Mouse (Mus musculus): ENCODE measurements at regions not wholly inside any gene's neighbourhood (a gene's known extent, or its start where the extent isn't known, plus 50 kb on each side); places are given as distances from the start of the nearest gene placed in this dataset.

DNA sequence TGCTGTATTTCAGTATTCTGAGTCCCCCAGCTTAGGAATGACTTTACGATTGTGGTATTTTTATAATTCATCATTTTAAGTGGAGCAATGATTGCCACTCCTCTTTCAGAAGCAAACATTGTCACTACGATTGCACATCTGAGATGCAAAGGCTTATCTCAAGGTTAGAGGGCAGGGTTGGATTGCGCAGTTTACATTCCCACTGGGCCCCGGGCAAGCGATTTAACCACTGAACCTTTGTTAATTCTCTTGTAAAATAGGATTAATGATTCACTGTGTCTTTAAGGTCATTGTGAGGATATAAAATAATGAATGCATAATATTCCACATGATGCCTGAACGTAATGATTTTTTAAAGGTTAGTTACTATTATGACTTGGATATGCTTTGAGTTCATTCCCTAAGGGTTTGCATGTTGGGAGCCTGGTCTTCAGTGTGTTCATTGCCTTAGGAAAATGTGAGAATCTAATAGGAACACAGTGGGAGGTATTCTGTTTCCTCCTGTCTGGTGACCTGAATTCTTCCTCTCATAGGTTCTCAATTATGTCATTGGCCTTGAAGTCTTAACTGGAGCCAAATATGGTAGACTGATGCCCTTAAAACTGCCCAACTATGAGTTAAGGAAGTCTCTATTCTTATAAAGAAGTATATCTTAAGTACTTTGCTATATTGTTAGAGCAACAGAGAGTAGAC is 1198.4 kb downstream of the Gsdmc2 start:
- Histone ChIP-seq H3K4me2 (no peak overlapping the region), H3K4me3 (no peak overlapping the region), H3K27ac (no peak overlapping the region), H3K4me1 (no peaks in the 10 kb centered on the region), H3K9me3 (replicated peaks) (no peaks in the 10 kb centered on the region), H3K9ac (no peak overlapping the region), H3K36me3 (no peaks in the 10 kb centered on the region), H3K27me3 (replicated peaks) (no peaks in the 10 kb centered on the region)
- WGBS (ENCODE audit: insufficient replicate concordance): 63% methylated on average over 6 of the region's 6 CpGs
- ATAC-seq: no peak

- no peaks in the 10 kb centered on the region for H3K4me1 ChIP-seq
- H3K27me3 ChIP-seq (replicated peaks): no peaks in the 10 kb centered on the region
- H3K4me2 ChIP-seq: no peak overlapping the region
- no peaks in the 10 kb centered on the region for H3K9me3 ChIP-seq (replicated peaks)
- ATAC-seq: no peak
- 44% methylated on average over 2 of the region's 2 CpGs for WGBS (ENCODE audit: insufficient replicate concordance)
- H3K36me3 ChIP-seq: no peaks in the 10 kb centered on the region
- H3K9ac ChIP-seq: no peak overlapping the region
- no peak overlapping the region for H3K4me3 ChIP-seq
- no peak overlapping the region for H3K27ac ChIP-seq
Observed at GRCm38 (mm10) chr15:62644744-62645143, 1200.2 kb downstream of the Gsdmc2 start.

- H3K9ac ChIP-seq: no peak overlapping the region
- H3K4me2 ChIP-seq: no peak overlapping the region
- H3K27ac ChIP-seq: no peak overlapping the region
- no peaks in the 10 kb centered on the region for H3K36me3 ChIP-seq
- no peaks in the 10 kb centered on the region for H3K27me3 ChIP-seq (replicated peaks)
- whole genome bisulfite sequencing (ENCODE audit: insufficient replicate concordance): 64% methylated on average over 1 of the region's 1 CpGs
- H3K9me3 ChIP-seq (replicated peaks): no peaks in the 10 kb centered on the region
- H3K4me1 ChIP-seq: no peaks in the 10 kb centered on the region
- ATAC-seq: no peak
- H3K4me3 ChIP-seq: no peak overlapping the region
Observed at GRCm38 (mm10) chr15:62644296-62644695, 1200.7 kb downstream of the Gsdmc2 start.

- no peaks in the 10 kb centered on the region for H3K36me3 ChIP-seq
Observed at GRCm38 (mm10) chr15:62641051-62641710, 1203.8 kb downstream of the Gsdmc2 start.

GRCm38 (mm10) chr15:62625406-62625805 is 1219.6 kb downstream of the Gsdmc2 start:
- Histone ChIP-seq H3K27me3 (replicated peaks) (no peaks in the 10 kb centered on the region), H3K4me1 (no peaks in the 10 kb centered on the region), H3K4me3 (no peak overlapping the region), H3K27ac (no peak overlapping the region), H3K9ac (no peak overlapping the region), H3K4me2 (no peak overlapping the region), H3K9me3 (replicated peaks) (no peaks in the 10 kb centered on the region), H3K36me3 (no peaks in the 10 kb centered on the region)
- no peak for ATAC-seq
- 73% methylated on average over 7 of the region's 7 CpGs for WGBS (ENCODE audit: insufficient replicate concordance)

More at GRCm38 (mm10) chr15:62641051-62641710, 1203.8 kb downstream of the Gsdmc2 start:
- H3K4me1 ChIP-seq: no peaks in the 10 kb centered on the region
- H3K4me3 ChIP-seq: no peak overlapping the region
- no peak overlapping the region for H3K4me2 ChIP-seq
- no peaks in the 10 kb centered on the region for H3K9me3 ChIP-seq (replicated peaks)
- no peaks in the 10 kb centered on the region for H3K27me3 ChIP-seq (replicated peaks)
- no peak overlapping the region for H3K27ac ChIP-seq
- H3K9ac ChIP-seq: no peak overlapping the region
- ATAC-seq: no peak
- WGBS (ENCODE audit: insufficient replicate concordance): 64% methylated on average over 7 of the region's 7 CpGs

- 77% methylated on average over 5 of the region's 5 CpGs for WGBS (ENCODE audit: insufficient replicate concordance)
- no peak overlapping the region for H3K4me2 ChIP-seq
Observed at GRCm38 (mm10) chr15:62616042-62616441, 1228.9 kb downstream of the Gsdmc2 start.

GRCm38 (mm10) chr15:62596735-62597134 is 1248.2 kb downstream of the Gsdmc2 start:
- Histone ChIP-seq H3K4me2 (no peak overlapping the region), H3K9me3 (replicated peaks) (no peaks in the 10 kb centered on the region), H3K27ac (no peak overlapping the region), H3K4me1 (no peaks in the 10 kb centered on the region), H3K36me3 (no peaks in the 10 kb centered on the region), H3K27me3 (replicated peaks) (no peaks in the 10 kb centered on the region), H3K4me3 (no peak overlapping the region), H3K9ac (no peak overlapping the region)
- no peak for ATAC-seq

More at GRCm38 (mm10) chr15:62616042-62616441, 1228.9 kb downstream of the Gsdmc2 start:
- H3K36me3 ChIP-seq: no peaks in the 10 kb centered on the region
- H3K27me3 ChIP-seq (replicated peaks): no peaks in the 10 kb centered on the region
- no peak overlapping the region for H3K9ac ChIP-seq
- no peak overlapping the region for H3K27ac ChIP-seq
- no peak overlapping the region for H3K4me3 ChIP-seq
- H3K9me3 ChIP-seq (replicated peaks): no peaks in the 10 kb centered on the region
- H3K4me1 ChIP-seq: no peaks in the 10 kb centered on the region
- ATAC-seq: no peak

DNA sequence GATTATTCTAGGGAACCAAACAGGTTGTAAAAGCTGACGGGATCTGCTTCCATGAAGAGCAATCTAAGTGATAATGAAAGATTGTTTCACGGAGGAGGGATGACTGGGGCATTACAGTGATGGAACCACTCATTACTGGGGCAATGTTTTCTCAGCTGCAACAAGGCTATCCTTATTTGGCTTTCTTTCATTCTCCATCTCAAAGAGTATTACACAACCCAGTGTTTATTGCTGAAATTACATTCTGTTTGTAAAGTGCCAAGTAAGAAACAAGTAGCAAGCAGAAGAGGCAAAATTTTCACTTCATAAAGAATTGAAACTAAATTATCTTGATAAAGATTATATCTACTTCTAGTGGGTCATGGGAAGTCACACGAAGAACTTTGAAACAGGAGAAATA is 1256.4 kb downstream of the Gsdmc2 start:
- H3K9ac ChIP-seq: no peak overlapping the region
- H3K4me2 ChIP-seq: no peak overlapping the region
- no peaks in the 10 kb centered on the region for H3K9me3 ChIP-seq (replicated peaks)
- no peaks in the 10 kb centered on the region for H3K27me3 ChIP-seq (replicated peaks)
- H3K4me3 ChIP-seq: no peak overlapping the region
- no peaks in the 10 kb centered on the region for H3K36me3 ChIP-seq
- 58% methylated on average over 3 of the region's 3 CpGs for WGBS (ENCODE audit: insufficient replicate concordance)
- ATAC-seq: no peak
- H3K27ac ChIP-seq: no peak overlapping the region
- no peaks in the 10 kb centered on the region for H3K4me1 ChIP-seq

- Histone ChIP-seq H3K4me1 (no peaks in the 10 kb centered on the region), H3K9me3 (replicated peaks) (no peaks in the 10 kb centered on the region), H3K27me3 (replicated peaks) (no peaks in the 10 kb centered on the region), H3K36me3 (no peaks in the 10 kb centered on the region), H3K9ac (no peak overlapping the region), H3K4me3 (no peak overlapping the region), H3K4me2 (no peak overlapping the region), H3K27ac (no peak overlapping the region)
- no peak for ATAC-seq
- 62% methylated on average over 3 of the region's 3 CpGs for WGBS (ENCODE audit: insufficient replicate concordance)
Observed at GRCm38 (mm10) chr15:62578788-62579187, 1266.2 kb downstream of the Gsdmc2 start.

DNA sequence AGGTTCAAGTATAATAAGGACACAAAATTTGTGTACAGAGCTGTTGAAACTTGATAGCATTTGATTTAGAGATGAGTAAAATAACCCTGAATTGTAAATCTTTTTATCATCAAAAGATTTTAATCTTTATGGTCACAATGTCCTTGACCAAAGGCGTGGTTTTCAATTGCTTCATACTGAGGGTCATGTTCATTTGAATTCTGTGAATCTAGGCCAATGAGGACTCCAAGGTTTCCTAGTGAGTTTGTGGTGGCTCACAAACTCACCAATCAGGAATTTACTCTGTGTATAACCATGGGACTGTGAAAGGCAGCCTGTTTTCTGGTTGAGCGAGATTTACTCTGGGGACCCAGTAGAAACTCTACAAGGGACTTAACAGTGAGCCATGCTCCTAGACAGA is 1269.2 kb downstream of the Gsdmc2 start:
- no peaks in the 10 kb centered on the region for H3K9me3 ChIP-seq (replicated peaks)
- H3K9ac ChIP-seq: no peak overlapping the region
- 70% methylated on average over 2 of the region's 2 CpGs for WGBS (ENCODE audit: insufficient replicate concordance)
- H3K27me3 ChIP-seq (replicated peaks): no peaks in the 10 kb centered on the region
- H3K27ac ChIP-seq: no peak overlapping the region
- ATAC-seq: no peak
- H3K4me1 ChIP-seq: no peaks in the 10 kb centered on the region
- H3K36me3 ChIP-seq: no peaks in the 10 kb centered on the region
- no peak overlapping the region for H3K4me3 ChIP-seq
- H3K4me2 ChIP-seq: no peak overlapping the region

- ATAC-seq: no peak
- no peak overlapping the region for H3K27ac ChIP-seq
Observed at GRCm38 (mm10) chr15:62571803-62572202, 1273.2 kb downstream of the Gsdmc2 start.

GRCm38 (mm10) chr15:62568788-62569713 is 1275.9 kb downstream of the Gsdmc2 start:
- Histone ChIP-seq H3K4me1 (no peaks in the 10 kb centered on the region), H3K4me3 (no peak overlapping the region), H3K27ac (no peak overlapping the region), H3K4me2 (no peak overlapping the region), H3K36me3 (no peaks in the 10 kb centered on the region), H3K27me3 (replicated peaks) (no peaks in the 10 kb centered on the region), H3K9me3 (replicated peaks) (no peaks in the 10 kb centered on the region), H3K9ac (no peak overlapping the region)
- 66% methylated on average over 7 of the region's 7 CpGs for WGBS (ENCODE audit: insufficient replicate concordance)
- ATAC-seq: no peak

More at GRCm38 (mm10) chr15:62571803-62572202, 1273.2 kb downstream of the Gsdmc2 start:
- Histone ChIP-seq H3K9me3 (replicated peaks) (no peaks in the 10 kb centered on the region), H3K9ac (no peak overlapping the region), H3K27me3 (replicated peaks) (no peaks in the 10 kb centered on the region), H3K4me2 (no peak overlapping the region), H3K4me1 (no peaks in the 10 kb centered on the region), H3K36me3 (no peaks in the 10 kb centered on the region), H3K4me3 (no peak overlapping the region)
- WGBS (ENCODE audit: insufficient replicate concordance): 73% methylated on average over 7 of the region's 7 CpGs

Measured in liver, embryonic 12.5 days (tissue).